Mouse (Mus musculus) brain, adult 2 months (tissue): ENCODE measurements at regions not wholly inside any gene's neighbourhood (a gene's known extent, or its start where the extent isn't known, plus 50 kb on each side); places are given as distances from the start of the nearest gene placed in this dataset.

Experiments used
- DNase-seq: peaks from one replicate; pipeline ENCODE4 v3.0.0; 2011; ENCODE audit warnings: low read depth, low spot score

GRCm38 (mm10) chr8:57705957-57706356 is 53.1 kb upstream of the Galnt7 start:
- DNase-seq = no peak

- no peak for DNase-seq
Measured at GRCm38 (mm10) chr8:57704161-57704560, 51.3 kb upstream of the Galnt7 start.

GRCm38 (mm10) chr8:57702407-57703113 is 49.7 kb upstream of the Galnt7 start:
- DNase-seq = peak; percentile 54
